Mouse (Mus musculus) intestine, embryonic 14.5 days (tissue): ENCODE data around the gene Stab2. TPM values are rescaled to one million over a fixed set of nuclear protein-coding genes. Genes with fewer than 3 reads are reported as not detected.

Experiments
- ATAC-seq: fragments of 200-750 bp; cut with Nextera tagmentation; replicated peaks from 2 replicates; pipeline ENCODE4 v1.8.0; 2017; ENCODE audit warnings: low read depth, moderate number of reproducible peaks, moderate TSS enrichment, moderate library complexity; ENCODE audit not compliant: low FRiP score, low TSS enrichment
- DNase-seq: peaks from one replicate; pipeline ENCODE4 v3.0.0-alpha.2; 2018; ENCODE audit warnings: low spot score
- H3K27ac ChIP-seq: fragments of 300-500 bp; sonication (generic); 2 replicates; pipeline ENCODE4 v1.5.1; 2014; ENCODE audit warnings: low read depth, mild to moderate bottlenecking, control low read depth
- H3K27me3 ChIP-seq: fragments of 300-500 bp; sonication (generic); replicated peaks from 2 replicates; pipeline ENCODE4 v1.6.1; 2014; ENCODE audit warnings: low read length, control low read depth; ENCODE audit not compliant: control insufficient read depth, insufficient read depth
- H3K36me3 ChIP-seq: fragments of 300-500 bp; sonication (generic); 2 replicates; pipeline ENCODE4 v1.6.1; 2014; ENCODE audit warnings: low read length, control low read depth; ENCODE audit not compliant: control insufficient read depth, insufficient read depth
- H3K4me1 ChIP-seq: fragments of 300-500 bp; sonication (generic); replicated peaks from 2 replicates; pipeline ENCODE4 v1.6.1; 2014; ENCODE audit warnings: low read length, control low read depth, mixed read lengths; ENCODE audit not compliant: control insufficient read depth, insufficient read depth
- H3K4me2 ChIP-seq: fragments of 300-500 bp; sonication (generic); 2 replicates; pipeline ENCODE4 v1.6.1; 2014; ENCODE audit warnings: low read length
- H3K4me3 ChIP-seq: fragments of 300-500 bp; sonication (generic); 2 replicates; pipeline ENCODE4 v1.5.1; 2014; ENCODE audit warnings: low read depth, low read length, control low read depth, mixed read lengths
- H3K9ac ChIP-seq: fragments of 300-500 bp; sonication (generic); 2 replicates; pipeline ENCODE4 v1.6.1; 2014; ENCODE audit warnings: mild to moderate bottlenecking, low read length
- H3K9me3 ChIP-seq: fragments of 300-500 bp; sonication (generic); 2 replicates; pipeline ENCODE4 v1.6.1; 2016; ENCODE audit warnings: low read length, control low read depth; ENCODE audit not compliant: control insufficient read depth
- WGBS: fragments of 180-500 bp; shearing (Covaris S2); extraction: QIAGEN DNeasy Blood & Tissue Kit; methylation state at CpG from one replicate; pipeline ENCODE4 v1.1.7; 2014; 5-methylcytosine and 5-hydroxymethylcytosine counted together
- polyA plus RNA-seq: library from polyadenylated mRNA; unstranded; fragments of >200 nt; fragmentation: Nextera tagmentation; extraction: Ambion mirVana; gene quantifications from 2 replicates; pipeline ENCODE4 v1.2.1, GENCODE M21; 2014

Gene Stab2
- polyA plus RNA-seq = 1.3 and 2.6 TPM in 2 replicates

GRCm38 (mm10) chr10:87007385-87008214 lies at the start of gene Stab2:
Gene Stab2, minus strand, starts transcription at chr10:87008025.
- no peaks in the 10 kb centered on the region for H3K36me3 ChIP-seq
- H3K4me2 ChIP-seq = no peak within 1 kb of the TSS
- no peaks in the 10 kb centered on the region for H3K27me3 ChIP-seq
- no peak within 1 kb of the TSS for H3K4me3 ChIP-seq
- DNase-seq (no peak), ATAC-seq (no peak)
- WGBS = 50% methylated on average over 8 of the region's 8 CpGs
- no peaks in the 10 kb centered on the region for H3K9me3 ChIP-seq
- no peak within 1 kb of the TSS for H3K27ac ChIP-seq
- no peaks in the 10 kb centered on the region for H3K4me1 ChIP-seq
- no peak within 1 kb of the TSS for H3K9ac ChIP-seq

GRCm38 (mm10) chr10:87051714-87052113 lies 43.9 kb upstream of the Stab2 start:
- Histone ChIP-seq H3K9ac (no peak overlapping the region), H3K36me3 (no peaks in the 10 kb centered on the region), H3K4me1 (no peaks in the 10 kb centered on the region), H3K27me3 (no peaks in the 10 kb centered on the region), H3K4me3 (no peak overlapping the region), H3K4me2 (no peak overlapping the region), H3K9me3 (no peaks in the 10 kb centered on the region), H3K27ac (no peak overlapping the region)
- WGBS = 38% methylated on average over 4 of the region's 4 CpGs
- ATAC-seq (peak; percentile 84), DNase-seq (no peak)

- no peak for DNase-seq
- Histone ChIP-seq H3K9ac (no peak overlapping the region), H3K36me3 (no peaks in the 10 kb centered on the region), H3K27ac (no peak overlapping the region), H3K4me1 (no peaks in the 10 kb centered on the region), H3K4me3 (no peak overlapping the region), H3K4me2 (no peak overlapping the region), H3K27me3 (no peaks in the 10 kb centered on the region), H3K9me3 (no peaks in the 10 kb centered on the region)
- ATAC-seq = no peak
- WGBS = 64% methylated on average over 3 of the region's 3 CpGs
Measured at GRCm38 (mm10) chr10:87049179-87049578, 41.4 kb upstream of the Stab2 start.

GRCm38 (mm10) chr10:87046931-87047468 lies 39.2 kb upstream of the Stab2 start:
- ATAC-seq (no peak), DNase-seq (peak; percentile 49)
- Histone ChIP-seq H3K27me3 (no peaks in the 10 kb centered on the region), H3K4me3 (no peak overlapping the region), H3K4me1 (no peaks in the 10 kb centered on the region), H3K9me3 (no peaks in the 10 kb centered on the region), H3K36me3 (no peaks in the 10 kb centered on the region), H3K4me2 (no peak overlapping the region), H3K27ac (no peak overlapping the region), H3K9ac (no peak overlapping the region)
- 82% methylated on average over 10 of the region's 10 CpGs for WGBS

GRCm38 (mm10) chr10:87046469-87046868 lies 38.6 kb upstream of the Stab2 start:
- Histone ChIP-seq H3K27ac (no peak overlapping the region), H3K27me3 (no peaks in the 10 kb centered on the region), H3K4me2 (no peak overlapping the region), H3K4me1 (no peaks in the 10 kb centered on the region), H3K36me3 (no peaks in the 10 kb centered on the region), H3K9me3 (no peaks in the 10 kb centered on the region), H3K9ac (no peak overlapping the region), H3K4me3 (no peak overlapping the region)
- ATAC-seq (no peak), DNase-seq (no peak)
- 28% methylated on average over 6 of the region's 6 CpGs for WGBS

- no peaks in the 10 kb centered on the region for H3K9me3 ChIP-seq
- no peak overlapping the region for H3K4me3 ChIP-seq
- WGBS = 40% methylated on average over 3 of the region's 3 CpGs
- no peaks in the 10 kb centered on the region for H3K27me3 ChIP-seq
- H3K27ac ChIP-seq = no peak overlapping the region
- no peak overlapping the region for H3K9ac ChIP-seq
- H3K4me2 ChIP-seq = no peak overlapping the region
- no peaks in the 10 kb centered on the region for H3K4me1 ChIP-seq
- no peak for ATAC-seq
- DNase-seq = no peak
- H3K36me3 ChIP-seq = no peaks in the 10 kb centered on the region
Measured at GRCm38 (mm10) chr10:87045273-87045672, 37.4 kb upstream of the Stab2 start.

GRCm38 (mm10) chr10:87041265-87041664 lies 33.4 kb upstream of the Stab2 start:
- no peaks in the 10 kb centered on the region for H3K9me3 ChIP-seq
- 87% methylated on average over 7 of the region's 7 CpGs for WGBS
- DNase-seq = no peak
- H3K36me3 ChIP-seq = no peaks in the 10 kb centered on the region
- H3K4me2 ChIP-seq = no peak overlapping the region
- H3K4me1 ChIP-seq = no peaks in the 10 kb centered on the region
- no peak overlapping the region for H3K27ac ChIP-seq
- H3K4me3 ChIP-seq = no peak overlapping the region
- H3K27me3 ChIP-seq = no peaks in the 10 kb centered on the region
- no peak overlapping the region for H3K9ac ChIP-seq
- ATAC-seq = no peak

- no peaks in the 10 kb centered on the region for H3K36me3 ChIP-seq
- H3K27me3 ChIP-seq = no peaks in the 10 kb centered on the region
- no peak overlapping the region for H3K27ac ChIP-seq
- no peak overlapping the region for H3K4me2 ChIP-seq
- no peak overlapping the region for H3K4me3 ChIP-seq
- DNase-seq (no peak), ATAC-seq (no peak)
- no peak overlapping the region for H3K9ac ChIP-seq
- H3K9me3 ChIP-seq = no peaks in the 10 kb centered on the region
- 93% methylated on average over 3 of the region's 3 CpGs for WGBS
- no peaks in the 10 kb centered on the region for H3K4me1 ChIP-seq
Measured at GRCm38 (mm10) chr10:87039800-87040199, 32.0 kb upstream of the Stab2 start.

- Histone ChIP-seq H3K4me3 (no peak overlapping the region), H3K9me3 (no peaks in the 10 kb centered on the region), H3K4me2 (no peak overlapping the region), H3K4me1 (no peaks in the 10 kb centered on the region), H3K27me3 (no peaks in the 10 kb centered on the region), H3K9ac (no peak overlapping the region), H3K27ac (no peak overlapping the region), H3K36me3 (no peaks in the 10 kb centered on the region)
- DNase-seq = no peak
- 80% methylated on average over 6 of the region's 6 CpGs for WGBS
- no peak for ATAC-seq
Measured at GRCm38 (mm10) chr10:87039340-87039739, 31.5 kb upstream of the Stab2 start.
